Mouse (Mus musculus) erythroblast, embryonic 14.5 days (primary cell): ENCODE results near the gene Dusp28.

ENCODE experiments used
- GATA1 ChIP-seq: IDR thresholded peaks from 2 replicates; pipeline ENCODE4 v1.6.1; 2012; ENCODE audit warnings: low read length, inconsistent platforms, mixed read lengths
- TAL1 ChIP-seq: IDR thresholded peaks from 3 replicates; pipeline ENCODE4 v1.6.1; 2012; ENCODE audit warnings: low read length, inconsistent platforms, mixed read lengths

DNA sequence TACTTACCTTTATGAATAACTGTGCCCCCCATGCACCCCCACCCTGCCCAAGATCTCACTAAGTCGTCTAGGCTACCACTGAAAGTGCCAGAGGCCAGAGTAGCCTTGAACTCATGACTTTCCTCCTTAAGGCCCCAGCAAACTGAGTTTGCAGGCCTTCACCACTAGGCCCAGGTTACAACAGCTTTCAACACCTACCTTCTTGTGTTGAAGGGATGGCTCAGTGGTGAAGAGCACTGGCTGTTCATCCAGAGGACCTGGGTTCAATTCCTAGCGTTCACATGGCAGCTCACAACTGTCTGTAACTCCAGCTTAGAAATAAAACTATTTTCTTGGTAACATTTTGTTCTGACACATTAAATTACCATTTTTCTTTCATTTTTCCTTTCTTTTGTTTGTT lies 46.9 kb downstream of the Dusp28 start:
- TF ChIP-seq GATA1: no peak
- no peak for TF ChIP-seq TAL1
